Comparison of ENCODE assay signal across 27 mouse cellular contexts in genomic region chr5:75014768-75015167, GRCm38 (mm10).
"Had no signal": no experiment of that assay in that cellular context is flagged by ENCODE, and none has a peak within 500 bp of the region (broad histone marks: within the 10 kb centered on the region; RNA-seq: fewer than 3 reads in every experiment).

No protein-coding gene starts in this region.

- H3K27me3 ChIP-seq: heart, embryonic 12.5 days; intestine, embryonic 15.5 days; limb, embryonic 12.5 days; liver, embryonic 13.5 days had no signal

- H3K9me3 ChIP-seq: heart, embryonic 10.5 days; heart, embryonic 12.5 days; hindbrain, embryonic 10.5 days; hindbrain, embryonic 12.5 days; intestine, embryonic 15.5 days; limb, embryonic 10.5 days; limb, embryonic 12.5 days; liver, embryonic 13.5 days had no signal

- H3K36me3 ChIP-seq: hindbrain, embryonic 10.5 days; hindbrain, embryonic 12.5 days; intestine, embryonic 15.5 days had no signal

- DNase-seq: gastrocnemius, adult 2 months; gastrocnemius, postnatal 10 days; gastrocnemius, postnatal 25 days; heart, adult 2 months; heart, postnatal 10 days; heart, postnatal 4 days; kidney, adult 18-20 months; kidney, adult 8-10 months; kidney, postnatal 10 days; kidney, postnatal 25 days; kidney, postnatal 4 days; layer of hippocampus, adult 9-11 months; liver; liver, embryonic 13.5 days had no signal

- H3K4me2 ChIP-seq: heart, embryonic 12.5 days; hindbrain, embryonic 12.5 days; hindbrain, embryonic 14.5 days; intestine, embryonic 15.5 days; limb, embryonic 12.5 days; liver, embryonic 11.5 days; liver, embryonic 13.5 days had no signal

- ATAC-seq: hindbrain, embryonic 16.5 days; inflammation-experienced regulatory T-cells, adult 6 months; intestine, embryonic 15.5 days; intestine, postnatal 0 days had no signal

- H3K9ac ChIP-seq: heart, embryonic 12.5 days; hindbrain, embryonic 12.5 days; hindbrain, embryonic 14.5 days; intestine, embryonic 15.5 days; limb, embryonic 12.5 days; liver, embryonic 13.5 days had no signal

- H3K4me1 ChIP-seq: heart, embryonic 10.5 days; heart, embryonic 12.5 days; intestine, embryonic 15.5 days; liver, embryonic 13.5 days had no signal

- H3K27ac ChIP-seq: gastrocnemius, adult 2 months; heart, adult 2 months; heart, embryonic 10.5 days; hindbrain, embryonic 10.5 days; hindbrain, embryonic 12.5 days; hindbrain, embryonic 14.5 days; intestine, embryonic 15.5 days; left cerebral cortex, adult 2 months; limb, embryonic 10.5 days; limb, embryonic 12.5 days; liver, embryonic 13.5 days had no signal

- H3K4me3 ChIP-seq: gastrocnemius, adult 2 months; heart, adult 2 months; heart, embryonic 10.5 days; heart, embryonic 12.5 days; hindbrain, embryonic 10.5 days; hindbrain, embryonic 12.5 days; intestine, embryonic 15.5 days; left cerebral cortex, adult 2 months; limb, embryonic 10.5 days; limb, embryonic 12.5 days; liver, embryonic 13.5 days had no signal
